Mouse (Mus musculus): ENCODE data around the gene Fntb. TPM values are rescaled to one million over a fixed set of nuclear protein-coding genes. Genes with fewer than 3 reads are reported as not detected.

Fntb gene
- polyA plus RNA-seq, 1 experiment from 2014 or later, result 30.1 TPM

GRCm38 (mm10) chr12:76898141-76898540 lies 132.8 kb downstream of the Fntb start:
- ATAC-seq, result no peak
- Histone ChIP-seq H3K27ac (no peak overlapping the region), H3K4me1 (peaks cover 10% of the 10 kb centered on the region), H3K27me3 (no peaks in the 10 kb centered on the region), H3K4me3 (no peak overlapping the region), H3K4me2 (no peak overlapping the region), H3K36me3 (ENCODE audit: poor library complexity, severe bottlenecking) (peaks cover 23% of the 10 kb centered on the region), H3K9ac (no peak overlapping the region), H3K9me3 (replicated peaks) (no peaks in the 10 kb centered on the region)

GRCm38 (mm10) chr12:76899261-76899975 lies 134.0 kb downstream of the Fntb start:
- no peak for ATAC-seq
- H3K4me1 ChIP-seq, result peaks cover 10% of the 10 kb centered on the region
- peaks cover 23% of the 10 kb centered on the region for H3K36me3 ChIP-seq (ENCODE audit: poor library complexity, severe bottlenecking)
- H3K9me3 ChIP-seq (replicated peaks), result no peaks in the 10 kb centered on the region
- no peak overlapping the region for H3K27ac ChIP-seq
- H3K4me3 ChIP-seq, result no peak overlapping the region
- H3K9ac ChIP-seq, result no peak overlapping the region
- WGBS, result 91% methylated on average over 10 of the region's 10 CpGs
- no peaks in the 10 kb centered on the region for H3K27me3 ChIP-seq
- no peak overlapping the region for H3K4me2 ChIP-seq

DNA sequence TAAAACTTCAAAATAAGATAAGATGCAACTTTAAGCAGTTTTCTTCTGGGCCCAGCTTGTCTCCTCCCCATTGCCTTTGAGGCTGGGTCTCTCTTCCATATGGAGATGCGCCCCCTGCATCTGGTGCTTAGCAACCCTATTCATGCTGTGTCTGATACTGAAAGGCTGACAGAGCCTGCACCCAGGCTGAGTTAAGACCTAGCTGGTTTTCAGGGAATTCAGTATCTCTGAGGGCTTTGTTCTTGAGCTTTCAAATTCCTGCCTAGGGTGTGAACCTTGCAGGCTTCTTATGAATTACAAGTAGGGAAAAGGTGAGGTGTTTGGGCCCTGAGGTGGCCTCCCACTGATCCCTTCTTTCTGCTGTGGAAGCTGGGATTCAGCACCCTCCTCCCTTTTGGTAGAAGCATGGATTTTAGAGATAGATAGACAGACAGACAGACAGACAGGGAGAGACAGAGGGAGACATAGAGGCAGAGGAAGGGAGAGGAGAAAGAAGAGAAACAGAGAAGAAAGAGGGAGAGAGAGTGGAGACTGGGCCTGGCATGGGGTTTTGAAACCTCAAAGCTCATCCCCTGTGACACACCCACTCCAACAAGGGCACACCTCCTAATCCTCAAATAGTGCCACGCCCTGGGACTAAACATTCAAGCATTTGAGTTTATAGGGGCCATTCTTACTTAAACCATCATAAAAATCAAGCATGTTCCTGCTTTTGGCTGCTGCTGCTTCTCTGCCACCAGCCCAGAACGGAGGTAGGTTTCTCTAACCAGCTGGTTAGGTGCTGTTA lies 136.3 kb downstream of the Fntb start:
- H3K4me1 ChIP-seq, result no peaks in the 10 kb centered on the region

GRCm38 (mm10) chr12:76906278-76906677 lies 140.9 kb downstream of the Fntb start:
- no peak overlapping the region for H3K4me3 ChIP-seq

More for the DNA sequence above, 136.3 kb downstream of the Fntb start:
- H3K27ac ChIP-seq, result no peak overlapping the region
- H3K4me3 ChIP-seq, result no peak overlapping the region
- H3K27me3 ChIP-seq, result no peaks in the 10 kb centered on the region
- H3K4me2 ChIP-seq, result no peak overlapping the region
- peaks cover 26% of the 10 kb centered on the region for H3K36me3 ChIP-seq (ENCODE audit: poor library complexity, severe bottlenecking)
- H3K9me3 ChIP-seq (replicated peaks), result no peaks in the 10 kb centered on the region
- WGBS, result 67% methylated on average over 3 of the region's 3 CpGs
- no peak overlapping the region for H3K9ac ChIP-seq
- ATAC-seq, result no peak

GRCm38 (mm10) chr12:76909218-76909617 lies 143.8 kb downstream of the Fntb start:
- no peak for ATAC-seq
- H3K4me3 ChIP-seq, result no peak overlapping the region
- H3K27ac ChIP-seq, result no peak overlapping the region
- no peaks in the 10 kb centered on the region for H3K9me3 ChIP-seq (replicated peaks)
- no peak overlapping the region for H3K9ac ChIP-seq
- H3K27me3 ChIP-seq, result no peaks in the 10 kb centered on the region
- 88% methylated on average over 5 of the region's 5 CpGs for WGBS
- no peak overlapping the region for H3K4me2 ChIP-seq
- no peaks in the 10 kb centered on the region for H3K4me1 ChIP-seq
- H3K36me3 ChIP-seq (ENCODE audit: poor library complexity, severe bottlenecking), result peaks cover 25% of the 10 kb centered on the region

More at GRCm38 (mm10) chr12:76906278-76906677, 140.9 kb downstream of the Fntb start:
- peaks cover 20% of the 10 kb centered on the region for H3K36me3 ChIP-seq (ENCODE audit: poor library complexity, severe bottlenecking)
- H3K9me3 ChIP-seq (replicated peaks), result no peaks in the 10 kb centered on the region
- H3K4me1 ChIP-seq, result no peaks in the 10 kb centered on the region
- no peak overlapping the region for H3K4me2 ChIP-seq
- no peaks in the 10 kb centered on the region for H3K27me3 ChIP-seq
- WGBS, result 80% methylated on average over 1 of the region's 1 CpGs
- ATAC-seq, result no peak
- H3K27ac ChIP-seq, result no peak overlapping the region
- H3K9ac ChIP-seq, result no peak overlapping the region

- peaks cover 30% of the 10 kb centered on the region for H3K36me3 ChIP-seq (ENCODE audit: poor library complexity, severe bottlenecking)
- H3K27me3 ChIP-seq, result no peaks in the 10 kb centered on the region
- H3K4me3 ChIP-seq, result no peak overlapping the region
- no peaks in the 10 kb centered on the region for H3K4me1 ChIP-seq
- 80% methylated on average over 11 of the region's 11 CpGs for WGBS
- H3K27ac ChIP-seq, result no peak overlapping the region
- H3K4me2 ChIP-seq, result no peak overlapping the region
- ATAC-seq, result no peak
- no peak overlapping the region for H3K9ac ChIP-seq
- no peaks in the 10 kb centered on the region for H3K9me3 ChIP-seq (replicated peaks)
Measured at GRCm38 (mm10) chr12:76910258-76910940, 145.0 kb downstream of the Fntb start.

DNA sequence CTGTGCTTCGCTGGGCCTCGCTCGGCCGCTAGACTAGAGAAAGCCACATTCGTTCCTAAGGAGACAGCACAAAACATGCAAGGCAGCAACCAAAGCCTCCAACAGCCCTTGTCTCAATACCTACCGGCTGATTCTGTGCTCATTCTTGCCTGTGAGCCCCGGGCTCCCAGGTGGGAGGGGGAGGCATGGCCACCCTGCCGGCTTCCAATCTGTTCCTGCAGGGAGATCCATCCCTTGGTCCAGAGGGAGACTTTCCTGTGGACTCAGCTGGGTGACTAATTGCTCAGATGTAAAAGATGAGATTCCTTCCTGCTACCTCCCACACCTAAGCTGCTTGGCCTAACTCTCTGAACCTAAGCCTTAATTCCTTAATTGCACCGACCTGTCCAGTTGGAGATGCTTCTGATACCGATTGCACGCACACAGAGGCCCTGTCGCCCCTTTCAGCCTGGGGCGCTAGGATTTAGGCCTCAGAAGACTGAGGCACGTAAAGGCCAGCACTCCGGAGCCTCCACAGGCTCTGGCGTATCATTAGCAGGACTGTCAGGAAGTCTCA lies 145.9 kb downstream of the Fntb start:
- Histone ChIP-seq H3K27me3 (no peaks in the 10 kb centered on the region), H3K4me1 (no peaks in the 10 kb centered on the region), H3K9ac (no peak overlapping the region), H3K4me2 (no peak overlapping the region), H3K4me3 (no peak overlapping the region), H3K27ac (no peak overlapping the region), H3K9me3 (replicated peaks) (no peaks in the 10 kb centered on the region), H3K36me3 (ENCODE audit: poor library complexity, severe bottlenecking) (peaks cover 30% of the 10 kb centered on the region)
- no peak for ATAC-seq
- WGBS, result 63% methylated on average over 16 of the region's 16 CpGs

- no peak overlapping the region for H3K4me3 ChIP-seq
- no peak for ATAC-seq
- H3K4me1 ChIP-seq, result no peaks in the 10 kb centered on the region
- no peak overlapping the region for H3K27ac ChIP-seq
- no peak overlapping the region for H3K9ac ChIP-seq
- H3K36me3 ChIP-seq (ENCODE audit: poor library complexity, severe bottlenecking), result peaks cover 32% of the 10 kb centered on the region
- H3K9me3 ChIP-seq (replicated peaks), result no peaks in the 10 kb centered on the region
- no peaks in the 10 kb centered on the region for H3K27me3 ChIP-seq
- H3K4me2 ChIP-seq, result no peak overlapping the region
- WGBS, result 91% methylated on average over 9 of the region's 9 CpGs
Measured at GRCm38 (mm10) chr12:76912193-76912592, 146.8 kb downstream of the Fntb start.

DNA sequence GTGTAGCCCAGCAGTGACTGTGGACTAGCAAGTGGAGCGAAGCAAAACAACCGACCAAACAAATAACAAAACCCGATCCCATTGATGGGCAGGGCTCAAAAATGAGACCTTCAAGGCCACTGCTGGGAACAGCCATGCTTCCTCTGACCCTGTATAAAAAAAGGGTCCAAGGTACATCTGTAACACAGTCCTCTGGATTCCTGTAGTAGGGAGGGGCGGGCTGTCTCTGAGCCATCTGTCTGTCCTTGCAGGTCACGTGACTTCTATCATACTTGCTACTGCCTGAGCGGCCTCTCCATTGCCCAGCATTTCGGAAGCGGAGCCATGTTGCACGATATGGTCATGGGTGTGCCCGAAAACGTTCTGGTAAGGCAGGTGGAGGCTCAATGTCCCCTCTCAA lies 150.8 kb downstream of the Fntb start:
- Histone ChIP-seq H3K9me3 (replicated peaks) (no peaks in the 10 kb centered on the region), H3K9ac (no peak overlapping the region), H3K27ac (no peak overlapping the region), H3K36me3 (ENCODE audit: poor library complexity, severe bottlenecking) (peaks cover 41% of the 10 kb centered on the region), H3K27me3 (no peaks in the 10 kb centered on the region), H3K4me2 (no peak overlapping the region), H3K4me3 (no peak overlapping the region), H3K4me1 (no peaks in the 10 kb centered on the region)
- WGBS, result 92% methylated on average over 11 of the region's 11 CpGs
- ATAC-seq, result no peak

DNA sequence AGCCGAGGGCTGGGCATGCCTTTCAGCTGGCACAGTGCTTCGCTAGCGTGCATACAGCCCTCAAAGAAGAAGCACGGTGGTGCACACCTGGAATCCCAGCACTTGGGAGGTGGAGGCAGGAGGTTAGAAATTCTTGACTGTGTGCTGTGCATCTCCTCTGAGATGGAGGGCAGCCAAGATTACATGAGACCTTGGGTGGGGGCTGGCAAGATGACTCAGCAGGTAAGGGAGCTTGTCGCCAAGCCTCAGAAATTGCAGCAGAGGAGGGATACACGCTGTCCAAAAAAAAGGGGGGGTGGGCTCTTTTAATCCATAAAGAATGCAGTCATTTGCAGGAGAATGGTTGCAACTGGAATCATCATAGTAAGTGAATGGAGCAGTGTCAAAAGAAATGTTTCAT lies 152.7 kb downstream of the Fntb start:
- WGBS, result 71% methylated on average over 6 of the region's 6 CpGs
- no peak overlapping the region for H3K4me2 ChIP-seq
- no peak overlapping the region for H3K27ac ChIP-seq
- H3K9ac ChIP-seq, result no peak overlapping the region
- ATAC-seq, result no peak
- H3K9me3 ChIP-seq (replicated peaks), result no peaks in the 10 kb centered on the region
- no peak overlapping the region for H3K4me3 ChIP-seq
- H3K4me1 ChIP-seq, result no peaks in the 10 kb centered on the region
- no peaks in the 10 kb centered on the region for H3K27me3 ChIP-seq
- peaks cover 30% of the 10 kb centered on the region for H3K36me3 ChIP-seq (ENCODE audit: poor library complexity, severe bottlenecking)

DNA sequence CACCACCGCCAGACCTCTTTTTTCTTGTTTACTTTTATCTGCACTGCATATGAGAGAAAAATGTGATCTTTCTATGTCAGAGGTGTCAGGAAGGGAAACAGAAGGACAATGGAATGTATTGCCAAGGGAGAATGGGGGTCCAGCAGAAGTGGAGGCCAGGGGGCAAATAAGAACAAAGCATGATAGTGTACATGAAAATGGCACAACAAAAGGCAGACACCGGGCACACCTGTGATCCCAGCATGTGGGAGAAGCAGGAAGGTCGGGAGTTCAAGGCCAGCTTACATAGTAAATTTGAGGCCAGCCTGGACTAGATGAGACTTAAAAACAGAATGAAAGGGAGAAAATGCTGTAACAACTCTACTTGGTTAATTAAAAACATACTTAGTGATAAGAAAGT lies 153.5 kb downstream of the Fntb start:
- ATAC-seq, result no peak
- Histone ChIP-seq H3K27ac (no peak overlapping the region), H3K9me3 (replicated peaks) (no peaks in the 10 kb centered on the region), H3K36me3 (ENCODE audit: poor library complexity, severe bottlenecking) (peaks cover 30% of the 10 kb centered on the region), H3K4me1 (no peaks in the 10 kb centered on the region), H3K27me3 (no peaks in the 10 kb centered on the region), H3K4me3 (no peak overlapping the region), H3K4me2 (no peak overlapping the region), H3K9ac (no peak overlapping the region)
- WGBS, result 70% methylated on average over 3 of the region's 3 CpGs

DNA sequence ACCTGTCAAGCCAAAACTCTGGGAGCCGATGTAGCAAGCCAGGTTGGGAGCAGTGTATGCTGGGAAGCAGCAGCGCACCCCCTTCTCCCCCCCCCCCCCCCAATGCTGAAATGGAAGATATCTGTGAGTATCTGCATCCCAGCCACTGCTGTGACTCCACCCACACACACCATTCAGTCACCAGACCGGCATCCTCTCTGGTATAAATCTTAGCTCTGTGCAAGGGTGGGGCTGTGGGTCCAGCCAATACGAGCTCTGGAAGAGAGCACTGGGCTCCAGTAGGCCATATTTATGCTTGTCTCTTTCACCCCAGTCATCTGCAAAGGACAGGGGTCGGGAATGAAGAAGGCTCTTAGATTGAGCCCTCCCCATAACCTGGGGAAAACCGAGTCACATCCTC lies 155.0 kb downstream of the Fntb start:
- ATAC-seq, result no peak
- Histone ChIP-seq H3K9ac (no peak overlapping the region), H3K4me3 (no peak overlapping the region), H3K4me2 (no peak overlapping the region), H3K27me3 (no peaks in the 10 kb centered on the region), H3K9me3 (replicated peaks) (no peaks in the 10 kb centered on the region), H3K27ac (no peak overlapping the region), H3K4me1 (no peaks in the 10 kb centered on the region), H3K36me3 (ENCODE audit: poor library complexity, severe bottlenecking) (peaks cover 22% of the 10 kb centered on the region; the same call in 1 of the 2 replicates)
- 83% methylated on average over 6 of the region's 6 CpGs for WGBS
